Mouse (Mus musculus) stomach, embryonic 14.5 days (tissue): ENCODE data around the gene Gm4792. TPM values are rescaled to one million over a fixed set of nuclear protein-coding genes. Genes with fewer than 3 reads are reported as not detected.

Source experiments
- polyA plus RNA-seq: library from polyadenylated mRNA; unstranded; fragments of >200 nt; fragmentation: Nextera tagmentation; extraction: Ambion mirVana; gene quantifications from 2 replicates; pipeline ENCODE4 v1.2.1, GENCODE M21; 2014

Gene Gm4792
- polyA plus RNA-seq, 1 experiment from 2014 or later: not detected

Other genes with a start within 250 kb of the Gm4792 start
- gene Nr2c1, start 150.7 kb downstream of the Gm4792 start, polyA plus RNA-seq: 12.7 and 13.0 TPM in 2 replicates
- 412 and 430 TPM in 2 replicates for gene Ndufa12, start 100.0 kb downstream of the Gm4792 start, polyA plus RNA-seq
- gene Tmcc3, start 13.2 kb upstream of the Gm4792 start, polyA plus RNA-seq: 8.7 and 8.8 TPM in 2 replicates